Mouse (Mus musculus) lung, postnatal 4 days (tissue): Measurements from ENCODE around the gene Kng1.
A peak's percentile ranks its signal among the peaks of the same experiment; 100 is the strongest.
"Not testable (repeated sequence)": the region's sequence is repeated elsewhere in the genome, so short reads cannot be mapped to it uniquely, and the experiment has no call there.

Experiments used
- DNase-seq, 2 experiments: peaks; one replicate each; pipeline ENCODE4 v3.0.0; 2021

Kng1 gene

DNA sequence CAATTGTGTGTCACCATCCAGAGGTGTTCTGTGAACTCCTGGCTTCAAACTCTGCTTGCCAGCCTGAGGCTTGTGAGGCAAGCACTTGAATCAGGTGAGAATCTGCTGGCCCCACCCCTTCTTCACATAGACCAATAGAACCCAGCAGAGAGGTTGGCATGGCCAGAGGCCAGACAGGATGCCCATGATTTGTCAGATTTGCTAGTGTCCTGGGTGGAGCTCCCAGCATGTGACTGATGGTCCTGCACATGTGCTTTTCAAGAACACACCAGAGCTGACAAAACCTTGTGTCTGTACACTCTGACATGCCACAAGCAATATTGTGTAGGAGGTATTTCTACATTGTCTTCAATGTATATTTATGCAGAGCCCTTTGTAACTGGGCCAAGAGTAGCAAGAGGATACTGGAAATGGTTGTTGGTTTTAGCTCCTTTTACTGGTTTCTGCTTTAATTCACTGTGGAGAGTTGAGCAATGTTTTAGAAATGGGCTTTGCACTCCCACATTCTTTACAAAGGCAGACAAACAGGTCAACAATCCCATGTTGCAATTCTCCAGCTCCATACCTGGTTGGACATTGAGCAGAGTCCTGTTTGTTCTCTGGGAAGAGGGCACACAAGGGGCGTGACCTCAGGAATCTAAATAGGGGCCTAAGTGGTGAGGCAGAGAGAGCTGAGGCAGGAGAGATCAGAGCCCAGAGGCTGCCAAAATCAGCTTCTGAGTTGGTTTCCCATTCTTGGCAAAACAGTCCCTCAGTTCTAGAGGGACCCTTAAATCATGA lies at the start of gene Kng1:
Kng1 (plus strand) TSS at position 198 of the 780 bp plus-strand sequence.
- DNase-seq = not testable (repeated sequence)

- DNase-seq = not testable (repeated sequence)
Observed at GRCm38 (mm10) chr16:23013786-23014185, 43.9 kb upstream of the Kng1 start.

DNA sequence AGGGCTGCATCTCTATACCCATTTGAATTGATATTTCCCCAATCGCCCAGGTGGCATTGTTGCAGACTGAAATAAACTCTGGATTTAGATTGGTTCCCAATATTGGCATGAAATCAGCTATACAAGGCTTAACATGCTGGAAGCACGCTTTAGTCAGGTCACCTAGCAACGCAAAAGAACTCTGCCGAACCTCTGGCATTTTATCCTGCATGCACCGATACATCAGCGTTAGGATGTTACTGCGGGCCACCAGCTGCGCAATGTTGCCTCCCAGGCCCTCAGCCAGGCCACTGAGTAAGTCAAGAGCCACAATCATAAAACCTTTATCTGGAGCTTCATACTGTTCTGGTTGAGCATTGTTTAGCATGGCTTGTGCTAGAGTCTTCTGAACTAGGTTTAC lies 43.0 kb upstream of the Kng1 start:
- DNase-seq = not testable (repeated sequence)

DNA sequence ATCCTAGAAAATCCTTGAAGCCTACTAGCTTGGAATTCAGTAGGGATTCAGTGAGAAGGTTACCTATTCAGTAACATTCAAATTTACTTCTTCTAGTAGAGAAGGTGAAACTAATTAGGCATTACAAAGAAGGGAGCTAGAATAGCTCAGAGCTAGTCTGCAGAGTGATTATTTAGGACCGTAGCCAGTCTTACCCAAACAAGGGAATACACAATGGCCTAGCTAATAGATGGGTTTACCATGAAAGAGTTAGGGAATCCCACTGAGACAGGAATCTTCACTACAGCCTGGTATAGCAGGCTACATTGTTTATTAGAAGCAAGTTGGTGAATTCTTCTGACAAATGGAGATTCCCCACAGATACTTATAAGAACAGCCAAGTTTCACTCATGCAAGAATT lies 37.1 kb upstream of the Kng1 start:
- DNase-seq = not testable (repeated sequence)

DNA sequence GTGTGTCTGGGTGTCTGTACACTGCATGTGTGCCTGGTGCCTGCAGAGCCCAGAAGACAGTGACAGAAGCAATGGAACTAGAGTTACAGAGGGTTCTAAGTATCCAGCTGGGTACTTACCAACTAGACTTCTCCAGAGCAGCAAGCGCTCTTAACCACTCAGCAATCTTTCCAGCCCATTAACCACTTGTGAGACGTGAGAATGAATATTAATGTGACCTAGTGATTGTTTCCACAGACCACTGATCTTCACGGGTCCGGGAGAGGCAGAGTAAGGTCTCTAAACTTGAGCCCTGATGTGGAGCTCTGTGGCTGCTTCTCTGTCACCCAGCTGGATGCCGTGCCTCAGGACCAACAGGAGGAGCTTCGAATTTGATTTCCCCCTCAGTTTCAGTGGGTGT lies 32.6 kb upstream of the Kng1 start:
- no peak for DNase-seq

DNA sequence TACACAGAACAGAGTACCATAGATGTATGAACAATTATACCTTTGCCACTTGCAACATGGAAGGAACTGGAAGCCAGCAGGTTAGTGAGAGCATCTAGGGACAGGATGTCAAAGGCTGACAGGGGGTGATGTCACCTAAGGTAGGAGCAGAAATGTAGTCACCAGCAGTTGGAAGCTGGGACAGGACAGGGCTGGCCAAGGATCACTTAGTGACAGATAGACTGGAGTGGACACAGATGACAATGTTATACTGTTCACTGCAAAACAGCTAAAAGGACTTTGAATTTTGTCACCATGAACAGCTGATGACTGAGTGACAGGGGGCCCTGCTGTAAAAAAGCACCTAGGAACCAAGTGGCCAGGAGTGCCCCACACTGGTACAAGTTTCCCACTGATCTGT lies 31.1 kb upstream of the Kng1 start:
- DNase-seq = no peak

DNA sequence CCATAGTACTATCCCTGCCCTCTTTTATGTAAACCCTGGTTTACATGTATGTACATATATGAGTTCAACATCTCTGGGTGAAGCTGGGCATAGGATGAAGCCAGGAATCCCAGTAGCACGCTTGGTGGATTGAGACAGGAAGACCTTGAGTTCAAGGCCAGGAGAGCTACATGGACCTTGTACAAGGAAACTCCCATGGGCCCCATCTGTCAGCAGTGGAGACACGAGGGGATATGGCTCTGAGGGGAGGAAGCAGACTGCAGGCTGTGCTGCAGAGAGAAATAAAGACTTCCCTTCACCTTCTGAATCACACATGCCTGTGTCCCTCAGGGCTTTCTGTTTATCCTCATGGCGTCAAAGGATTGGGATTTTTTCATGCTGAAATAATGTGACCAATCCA lies 30.3 kb upstream of the Kng1 start:
- DNase-seq = not testable (repeated sequence)

DNA sequence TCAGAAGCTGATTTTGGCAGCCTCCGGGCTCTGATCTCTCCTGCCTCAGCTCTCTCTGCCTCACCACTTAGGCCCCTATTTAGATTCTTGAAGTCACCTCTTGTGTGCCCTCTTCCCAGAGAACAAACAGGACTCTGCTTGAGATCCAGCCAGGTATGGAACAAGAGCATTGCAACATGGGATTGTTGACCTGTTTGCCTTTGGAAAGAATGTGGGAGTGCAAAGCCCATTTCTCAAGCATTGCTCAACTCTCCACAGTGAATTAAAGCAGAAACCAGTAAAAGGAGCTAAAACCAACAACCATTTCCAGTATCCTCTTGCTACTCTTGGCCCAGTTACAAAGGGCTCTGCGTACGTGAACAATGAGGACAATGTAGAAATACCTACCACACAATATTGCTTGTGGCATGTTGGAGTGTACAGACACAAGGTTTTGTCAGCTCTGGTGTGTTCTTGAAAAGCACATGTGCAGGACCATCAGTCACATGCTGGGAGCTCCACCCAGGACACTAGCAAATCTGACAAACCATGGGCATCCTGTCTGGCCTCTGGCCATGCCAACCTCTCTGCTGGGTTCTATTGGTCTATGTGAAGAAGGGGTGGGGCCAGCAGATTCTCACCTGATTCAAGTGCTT lies 28.6 kb upstream of the Kng1 start, which contains the start of gene Kng2:
Kng2 (minus strand) TSS at position 517 of the 635 bp plus-strand sequence.
- peak; percentile 33 to 57 for DNase-seq

GRCm38 (mm10) chr16:23030673-23031435 lies 26.8 kb upstream of the Kng1 start:
- DNase-seq = no peak

DNA sequence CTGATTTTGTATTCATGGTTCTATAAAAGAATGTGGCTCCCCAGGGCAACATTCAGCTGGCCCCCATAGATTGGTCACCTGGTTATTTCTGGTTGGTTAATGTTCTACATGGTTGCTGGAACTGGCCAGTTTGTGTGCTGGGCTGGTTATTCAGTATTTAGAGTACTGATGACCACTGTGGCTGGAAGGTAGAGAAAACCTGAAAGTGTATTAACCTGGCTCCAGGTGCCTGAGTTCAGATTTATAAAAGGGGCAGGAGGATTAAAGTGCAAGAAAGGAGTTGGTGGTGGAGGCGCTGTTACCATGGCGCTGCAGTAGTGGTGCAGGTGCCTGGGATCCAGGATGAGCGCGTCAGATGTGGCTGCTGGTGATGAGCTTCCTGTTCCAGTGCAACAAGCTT lies 24.0 kb upstream of the Kng1 start:
- DNase-seq = no peak

GRCm38 (mm10) chr16:23037744-23038143 lies 19.9 kb upstream of the Kng1 start:
- DNase-seq = no peak

- DNase-seq = no peak
Observed at GRCm38 (mm10) chr16:23039281-23039680, 18.4 kb upstream of the Kng1 start.

- DNase-seq = no peak
Observed at GRCm38 (mm10) chr16:23040876-23041275, 16.8 kb upstream of the Kng1 start.

- peak in 1 of 2 experiments; percentile 18 for DNase-seq
Observed at GRCm38 (mm10) chr16:23046319-23046718, 11.3 kb upstream of the Kng1 start.

GRCm38 (mm10) chr16:23059630-23060029 lies 2.0 kb downstream of the Kng1 start:
- DNase-seq = not testable (repeated sequence)

DNA sequence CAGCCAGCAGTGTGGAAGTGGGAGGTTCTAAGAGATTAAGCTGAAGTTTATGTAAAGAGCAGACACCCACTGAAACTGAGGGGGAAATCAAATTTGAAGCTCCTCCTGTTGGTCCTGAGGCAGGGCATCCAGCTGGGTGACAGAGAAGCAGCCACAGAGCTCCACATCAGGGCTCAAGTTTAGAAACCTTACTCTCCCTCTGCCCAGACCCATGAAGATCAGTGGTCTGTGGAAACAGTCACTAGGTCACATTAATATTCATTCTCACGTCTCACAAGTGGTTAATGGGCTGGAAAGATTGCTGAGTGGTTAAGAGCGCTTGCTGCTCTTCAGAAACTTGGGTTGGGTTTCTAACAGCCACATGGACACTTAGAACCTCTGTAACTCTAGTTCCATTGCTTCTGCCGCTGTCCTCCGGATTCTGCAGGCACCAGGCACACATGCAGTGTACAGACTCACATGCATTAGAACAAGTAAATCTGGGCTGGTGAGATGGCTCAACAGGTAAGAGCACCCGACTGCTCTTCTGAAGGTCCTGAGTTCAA lies 3.2 kb downstream of the Kng1 start:
- DNase-seq = not testable (repeated sequence)

DNA sequence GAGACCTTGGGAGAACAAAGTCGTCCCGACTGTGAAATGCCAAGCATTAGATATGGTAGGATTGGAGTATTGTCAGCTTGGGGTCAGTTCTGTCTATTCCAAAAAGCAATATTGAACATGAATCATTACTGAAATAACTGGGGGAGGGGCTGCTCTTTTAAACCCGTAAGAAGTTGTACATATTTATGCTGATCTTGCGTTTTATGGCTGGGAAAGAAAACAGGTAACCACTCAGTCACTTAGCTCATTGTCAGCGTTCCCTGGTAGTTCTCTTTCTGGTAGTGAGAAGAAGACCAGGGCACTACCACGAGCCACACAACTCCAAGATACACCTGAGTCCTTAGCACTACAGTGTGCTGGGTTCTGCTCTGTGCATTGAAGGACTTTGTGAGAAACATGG lies 19.9 kb downstream of the Kng1 start:
- DNase-seq = not testable (repeated sequence)

DNA sequence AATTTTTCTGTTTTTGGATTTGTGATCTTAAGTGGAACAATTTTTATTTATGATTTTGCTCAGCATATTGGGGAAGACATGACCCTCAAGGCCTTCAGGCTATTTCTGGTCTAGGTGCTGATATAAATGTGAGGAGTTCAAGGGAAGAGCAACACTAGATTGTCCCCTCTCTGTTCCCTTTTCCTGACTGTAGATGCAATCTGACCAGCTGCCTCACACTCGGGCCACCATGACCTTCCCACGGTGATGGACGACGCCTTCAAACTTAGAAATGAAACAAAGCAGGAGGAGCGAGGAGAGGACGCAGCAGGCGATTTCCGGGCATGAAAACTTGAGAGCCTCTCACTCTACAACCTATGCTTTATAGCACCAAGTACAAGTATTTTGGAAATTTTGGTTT lies 29.5 kb downstream of the Kng1 start:
- not testable (repeated sequence) for DNase-seq

- not testable (repeated sequence) for DNase-seq
Observed at GRCm38 (mm10) chr16:23087712-23088111, 30.0 kb downstream of the Kng1 start.

DNA sequence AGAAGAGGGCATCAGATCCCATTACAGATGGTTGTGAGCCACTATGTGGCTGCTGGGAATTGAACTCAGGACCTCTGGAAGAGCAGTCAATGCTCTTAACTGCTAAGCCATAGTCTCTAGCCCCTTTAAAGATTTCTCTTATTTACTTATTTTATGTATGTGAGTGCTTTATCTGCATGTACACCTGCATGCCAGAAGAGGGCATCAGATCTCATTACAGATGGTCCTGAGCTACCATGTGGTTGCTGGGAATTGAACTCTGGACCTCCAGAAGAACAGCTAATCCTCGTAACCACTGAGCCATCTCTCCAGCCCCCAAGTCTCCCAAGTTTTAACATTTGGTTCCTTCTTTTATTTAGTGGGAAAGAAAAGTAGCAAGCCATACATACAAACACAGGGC lies 30.8 kb downstream of the Kng1 start:
- DNase-seq = not testable (repeated sequence)

- not testable (repeated sequence) for DNase-seq
Observed at GRCm38 (mm10) chr16:23091345-23091744, 33.7 kb downstream of the Kng1 start.

DNA sequence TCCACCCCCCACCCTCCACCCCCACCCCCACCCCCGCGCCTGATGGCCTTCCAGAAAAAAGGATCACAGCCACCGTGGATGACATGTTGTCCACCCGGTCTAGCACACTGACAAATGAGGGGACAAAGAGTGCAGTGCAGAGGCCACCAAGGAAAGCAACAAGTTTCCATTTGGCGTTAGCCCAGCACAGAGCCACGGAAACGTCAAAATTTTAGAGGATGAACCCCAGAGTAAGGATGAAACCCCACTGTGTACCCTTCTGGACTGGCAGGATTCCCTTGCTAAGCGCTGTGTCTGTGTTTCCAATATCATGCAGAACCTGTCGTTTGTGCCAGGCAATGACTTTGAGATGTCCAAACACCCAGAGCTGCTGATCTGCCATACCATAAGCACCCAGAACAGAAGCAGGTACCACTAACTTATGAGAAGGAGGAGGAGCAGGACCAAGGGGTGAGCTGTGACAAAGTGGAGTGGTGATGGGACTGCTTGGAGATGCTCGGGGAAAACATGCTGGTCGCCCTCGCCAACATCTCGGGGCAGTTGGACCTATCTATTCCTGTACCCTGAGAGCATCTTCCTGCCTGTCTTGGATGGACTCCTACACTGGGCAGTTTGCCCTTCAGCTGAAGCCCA lies 35.8 kb downstream of the Kng1 start:
- DNase-seq = no peak

- DNase-seq = no peak
Observed at GRCm38 (mm10) chr16:23094136-23094535, 36.5 kb downstream of the Kng1 start.
